Mouse (Mus musculus): ENCODE measurements around the gene Ngdn.

GRCm38 (mm10) chr14:55064481-55065370 is 49.5 kb downstream of the Ngdn start:
- TF ChIP-seq CTCF (IDR thresholded peaks at IDR 0.05; ENCODE audit: low read depth), result no peak
- TF ChIP-seq EP300 (IDR thresholded peaks at IDR 0.05; ENCODE audit: low read depth), result no peak

All from liver, postnatal 0 days (tissue).